Mouse (Mus musculus) lung, adult 2 months (tissue): ENCODE measurements around the gene Csnk1e.
"Not testable (repeated sequence)": the region's sequence is repeated elsewhere in the genome, so short reads cannot be mapped to it uniquely, and the experiment has no call there.

Experiments used
- CTCF ChIP-seq: fragments of 200-500 bp; IDR thresholded peaks from 2 replicates; pipeline ENCODE4 v1.5.1; 2011; ENCODE audit warnings: mild to moderate bottlenecking, low read length, control low read depth; ENCODE audit not compliant: insufficient read depth
- POLR2A ChIP-seq: fragments of 200-500 bp; IDR thresholded peaks from 2 replicates; pipeline ENCODE4 v1.6.1; 2011; ENCODE audit warnings: low read depth, mild to moderate bottlenecking, control low read depth, low read length, borderline replicate concordance; ENCODE audit errors: extremely low read depth

GRCm38 (mm10) chr15:79456104-79456503 lies 738 bp upstream of the Csnk1e start:
- not testable (repeated sequence) for TF ChIP-seq POLR2A, CTCF
